Mouse (Mus musculus) erythroblast, embryonic 14.5 days (primary cell): Measurements from ENCODE around the gene Ep400. TPM values are rescaled to one million over a fixed set of nuclear protein-coding genes. Genes with fewer than 3 reads are reported as not detected.

Source experiments
- H3K27me3 ChIP-seq: 2 replicates; pipeline ENCODE4 v1.6.1; 2012; ENCODE audit warnings: inconsistent platforms; ENCODE audit not compliant: control insufficient read depth
- H3K36me3 ChIP-seq: 2 replicates; pipeline ENCODE4 v1.6.1; 2012; ENCODE audit warnings: mild to moderate bottlenecking, inconsistent platforms; ENCODE audit not compliant: control insufficient read depth
- H3K4me1 ChIP-seq: 2 replicates; pipeline ENCODE4 v1.6.1; 2012; ENCODE audit warnings: inconsistent platforms; ENCODE audit not compliant: control insufficient read depth
- H3K4me3 ChIP-seq: replicated peaks from 2 replicates; pipeline ENCODE3; 2012; ENCODE audit warnings: moderate library complexity, mild to moderate bottlenecking, inconsistent platforms
- H3K9me3 ChIP-seq: 2 replicates; pipeline ENCODE4 v1.6.1; 2012; ENCODE audit warnings: low read length, inconsistent platforms, mixed read lengths; ENCODE audit not compliant: control insufficient read depth
- GATA1 ChIP-seq: IDR thresholded peaks from 2 replicates; pipeline ENCODE4 v1.6.1; 2012; ENCODE audit warnings: low read length, inconsistent platforms, mixed read lengths
- TAL1 ChIP-seq: IDR thresholded peaks from 3 replicates; pipeline ENCODE4 v1.6.1; 2012; ENCODE audit warnings: low read length, inconsistent platforms, mixed read lengths
- polyA plus RNA-seq: library from polyadenylated mRNA; stranded (reverse); fragments of >175 nt; gene quantifications from 2 replicates; pipeline ENCODE4 v1.2.3, GENCODE M21; 2012

The Ep400 gene
- polyA plus RNA-seq, 1 experiment = 4.0 TPM

DNA sequence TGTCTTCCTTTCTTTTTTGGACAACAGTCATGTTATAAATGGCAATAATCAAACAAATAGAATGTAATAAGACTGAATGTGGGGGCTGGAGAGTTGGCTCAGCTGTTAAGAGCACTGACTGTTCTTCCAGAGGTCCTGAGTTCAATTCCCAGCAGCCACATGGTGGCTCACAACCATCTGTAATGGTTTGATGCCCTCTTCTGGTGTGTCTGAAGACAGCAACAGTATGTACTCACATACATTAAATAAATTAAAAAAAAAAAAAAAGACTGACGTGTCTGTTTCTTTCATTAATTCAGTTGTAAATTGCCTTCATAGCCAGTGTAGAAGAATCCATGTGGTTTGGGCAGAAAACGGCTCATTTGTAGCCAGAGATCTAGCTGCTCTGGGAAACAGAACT lies 146.2 kb downstream of the Ep400 start:
- Histone ChIP-seq H3K9me3 (no peaks in the 10 kb centered on the region), H3K4me1 (no peaks in the 10 kb centered on the region), H3K36me3 (no peaks in the 10 kb centered on the region), H3K27me3 (peaks cover 7% of the 10 kb centered on the region), H3K4me3 (no peak overlapping the region)
- TF ChIP-seq GATA1 = no peak
- TF ChIP-seq TAL1 = no peak

DNA sequence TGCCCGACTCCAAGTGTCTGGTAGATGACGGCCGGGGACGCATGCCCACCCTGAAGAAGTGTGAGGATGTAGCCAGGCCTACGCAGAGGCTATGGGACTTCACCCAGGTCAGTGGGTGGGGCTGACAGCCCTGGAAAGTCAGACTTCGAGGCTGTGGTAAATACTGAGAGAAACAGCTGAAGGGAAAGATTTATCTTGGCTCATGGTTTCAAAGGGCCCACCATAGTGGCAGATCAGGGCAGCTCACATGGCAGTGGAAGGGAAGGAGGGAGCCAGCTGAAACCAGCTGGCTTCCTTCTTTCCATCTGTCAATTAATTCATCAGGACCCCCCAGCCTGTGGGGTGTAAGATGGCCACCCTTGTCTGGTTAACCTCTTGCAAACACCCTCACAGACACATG lies 151.3 kb downstream of the Ep400 start:
- Histone ChIP-seq H3K27me3 (no peaks in the 10 kb centered on the region), H3K36me3 (no peaks in the 10 kb centered on the region), H3K4me3 (no peak overlapping the region), H3K4me1 (no peaks in the 10 kb centered on the region), H3K9me3 (no peaks in the 10 kb centered on the region)
- TF ChIP-seq GATA1 = no peak
- TF ChIP-seq TAL1 = no peak

Other genes starting within 250 kb of the Ep400 start
- gene Galnt9, start 226.4 kb downstream of the Ep400 start, polyA plus RNA-seq = 0.04 TPM in 1 of 2 replicates, not detected in the other
- 9.2 and 10.1 TPM in 2 replicates for gene Noc4l, start 117.3 kb downstream of the Ep400 start, polyA plus RNA-seq
- gene Ddx51, start 117.3 kb downstream of the Ep400 start, polyA plus RNA-seq = 0.18 and 0.28 TPM in 2 replicates
- gene Pus1, start 9.9 kb upstream of the Ep400 start, polyA plus RNA-seq = 3.1 and 3.7 TPM in 2 replicates
- gene Ulk1, start 39.4 kb upstream of the Ep400 start, polyA plus RNA-seq = 17.0 and 20.3 TPM in 2 replicates
- gene Hscb, start 69.1 kb upstream of the Ep400 start, polyA plus RNA-seq = 19.1 and 22.4 TPM in 2 replicates
- 0.50 and 0.52 TPM in 2 replicates for gene Chek2, start 69.3 kb upstream of the Ep400 start, polyA plus RNA-seq
- gene Ttc28, start 109.1 kb upstream of the Ep400 start, polyA plus RNA-seq = 0.04 and 0.06 TPM in 2 replicates